Mouse (Mus musculus) hematopoietic stem cell, adult 5-6 weeks (primary cell): ENCODE data around the gene Ubash3a. TPM values are rescaled to one million over a fixed set of nuclear protein-coding genes. Genes with fewer than 3 reads are reported as not detected.

Source experiments
- ATAC-seq, 2 experiments: fragments of 125-278 bp in 1 of 2; replicated peaks in 1 of 2; 2 replicates each; pipeline ENCODE4 v1.8.0; 2016 to 2017; ENCODE audit warnings: inconsistent platforms in 2 of 2, mild to moderate bottlenecking in 2 of 2, moderate number of reproducible peaks in 2 of 2, low read depth in 1 of 2, moderate TSS enrichment in 1 of 2; ENCODE audit not compliant: low FRiP score in 2 of 2, poor library complexity in 2 of 2, severe bottlenecking in 2 of 2, insufficient read depth in 1 of 2, low TSS enrichment in 1 of 2
- total RNA-seq: library from RNA; stranded (forward); fragments of 172-1452, 232-1000 nt; gene quantifications from 2 replicates; pipeline ENCODE4 v1.2.3, GENCODE M21; 2017

Ubash3a gene
- total RNA-seq, 1 experiment from 2014 or later = 39.6 TPM

GRCm38 (mm10) chr17:31208654-31209053, 981 bp downstream of the Ubash3a start:
- 0 out of 4 replicates have a peak, but pooled peaks of 1 of the 2 experiments have one; percentile 4 for ATAC-seq

- no peak for ATAC-seq
Measured at GRCm38 (mm10) chr17:31209376-31209930, 1.8 kb downstream of the Ubash3a start.

GRCm38 (mm10) chr17:31210299-31210698, 2.6 kb downstream of the Ubash3a start:
- no peak for ATAC-seq

GRCm38 (mm10) chr17:31211881-31212280, 4.2 kb downstream of the Ubash3a start:
- ATAC-seq = no peak

GRCm38 (mm10) chr17:31216068-31216955, 8.6 kb downstream of the Ubash3a start:
- peak in 1 of 2 experiments; percentile 21; a peak in 1 of 4 replicates for ATAC-seq

- ATAC-seq = no peak
Measured at GRCm38 (mm10) chr17:31222810-31223310, 15.2 kb downstream of the Ubash3a start.

GRCm38 (mm10) chr17:31223835-31224234, 16.2 kb downstream of the Ubash3a start:
- ATAC-seq = peak; percentile 87 to 90

- ATAC-seq = no peak
Measured at GRCm38 (mm10) chr17:31224591-31224990, 16.9 kb downstream of the Ubash3a start.

- no peak for ATAC-seq
Measured at GRCm38 (mm10) chr17:31226368-31226767, 18.7 kb downstream of the Ubash3a start.

- no peak for ATAC-seq
Measured at GRCm38 (mm10) chr17:31226931-31227330, 19.3 kb downstream of the Ubash3a start.

GRCm38 (mm10) chr17:31231780-31232179, 24.1 kb downstream of the Ubash3a start:
- ATAC-seq = no peak

GRCm38 (mm10) chr17:31232251-31233010, 24.8 kb downstream of the Ubash3a start:
- no peak for ATAC-seq

- no peak for ATAC-seq
Measured at GRCm38 (mm10) chr17:31235915-31236314, 28.2 kb downstream of the Ubash3a start.

GRCm38 (mm10) chr17:31238234-31239020, 30.8 kb downstream of the Ubash3a start:
- ATAC-seq = no peak

GRCm38 (mm10) chr17:31241156-31241555, 33.5 kb downstream of the Ubash3a start:
- no peak for ATAC-seq

- no peak for ATAC-seq
Measured at GRCm38 (mm10) chr17:31242764-31243163, 35.1 kb downstream of the Ubash3a start.

- ATAC-seq = no peak; a peak in 1 of 4 replicates
Measured at GRCm38 (mm10) chr17:31245321-31245720, 37.6 kb downstream of the Ubash3a start.
